Mouse (Mus musculus) layer of hippocampus, adult 18-20 months (tissue): ENCODE data around the gene Scamp1. TPM values are rescaled to one million over a fixed set of nuclear protein-coding genes. Genes with fewer than 3 reads are reported as not detected.

Experiments
- total RNA-seq, 2 experiments: library from RNA; stranded (reverse); gene quantifications; 2 replicates each; pipeline ENCODE4 v1.2.3; 2021

Gene Scamp1
- total RNA-seq, 2 experiments from 2014 or later = 160 to 186 TPM

Other genes with a start within 250 kb of the Scamp1 start
- 10 to 100 TPM; 25.2 to 27.3 TPM for gene Lhfpl2, start 228.1 kb downstream of the Scamp1 start, total RNA-seq
- gene Ap3b1, start 73.1 kb upstream of the Scamp1 start, total RNA-seq = 10 to 100 TPM; 56.0 to 56.3 TPM